ENCODE assay signal across 9 mouse cellular contexts in the genomic region with DNA sequence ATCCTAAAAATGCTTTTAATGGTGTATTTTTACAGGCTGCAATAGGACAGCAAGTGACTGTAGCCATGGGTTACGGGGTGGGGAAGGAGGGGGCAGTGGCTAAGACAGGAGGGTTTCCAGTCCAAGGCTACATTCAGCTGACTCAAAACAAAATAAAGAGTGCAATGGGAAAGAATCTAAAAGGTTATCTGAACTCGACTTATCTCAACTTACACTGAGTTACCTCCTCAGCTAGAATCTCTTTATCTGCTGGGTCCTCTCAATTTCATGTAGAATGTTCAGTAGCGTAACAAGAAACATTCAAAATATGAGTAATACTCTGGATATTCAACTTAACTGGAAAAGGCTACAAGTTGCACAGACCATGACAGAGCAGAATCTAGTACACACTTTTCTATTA. TPM values are rescaled to one million over a fixed set of nuclear protein-coding genes. Genes with fewer than 3 reads are reported as not detected.
A peak's percentile ranks its signal among the peaks of the same experiment; 100 is the strongest.
DNase-seq lines count a peak whose midpoint lies in the region; ATAC-seq and TF ChIP-seq lines count a peak whose summit lies in the region.
"Had no signal": no experiment of that assay in that cellular context is flagged by ENCODE, and none has a peak within 500 bp of the region (broad histone marks: within the 10 kb centered on the region; RNA-seq: fewer than 3 reads in every experiment).

No protein-coding gene starts in this region.

- TF ChIP-seq CTCF in heart, adult 2 months (IDR thresholded peaks at IDR 0.05) = no peak
- TF ChIP-seq CTCF in midbrain, postnatal 0 days (IDR thresholded peaks at IDR 0.05) = no peak
- TF ChIP-seq CTCF in hindbrain, postnatal 0 days (IDR thresholded peaks at IDR 0.05; ENCODE audit: low read depth) = no peak

- DNase-seq in heart, adult 2 months = no peak
- DNase-seq in heart, postnatal 14 days = no peak
- DNase-seq in midbrain, postnatal 0 days (ENCODE audit: low spot score) = no peak
- no peak for DNase-seq in midbrain, embryonic 10.5 days (ENCODE audit: low spot score)
- no peak for DNase-seq in hindbrain, postnatal 0 days (ENCODE audit: low spot score)
- DNase-seq in kidney, postnatal 4 days = no peak
- DNase-seq in embryo, embryonic 10 days (ENCODE audit: low spot score) = no peak
- DNase-seq in kidney, postnatal 14 days = no peak

- H3K4me1 ChIP-seq in heart, adult 2 months (ENCODE audit: control insufficient read depth, insufficient read depth, low read length) = peaks cover 15% of the 10 kb centered on the region
- no peaks in the 10 kb centered on the region for H3K4me1 ChIP-seq in midbrain, postnatal 0 days (ENCODE audit: insufficient read depth, low read length)
- peaks cover 33% of the 10 kb centered on the region for H3K4me1 ChIP-seq in midbrain, embryonic 10.5 days
- H3K4me1 ChIP-seq in hindbrain, postnatal 0 days (ENCODE audit: insufficient read depth, low read length) = 0 out of 2 replicates have a peak, but pooled peaks cover 6% of the 10 kb centered on the region

- TF ChIP-seq POLR2A in heart, adult 2 months (IDR thresholded peaks at IDR 0.05; ENCODE audit: insufficient read depth, low read depth, low read length) = no peak

- H3K4me2 ChIP-seq in midbrain, postnatal 0 days (ENCODE audit: low read depth, low read length, poor library complexity, severe bottlenecking) = no peak overlapping the region
- H3K4me2 ChIP-seq in hindbrain, postnatal 0 days (ENCODE audit: low read depth, low read length) = peak overlapping the region; percentile 29; the same call in 1 of the 2 replicates
- H3K4me2 ChIP-seq: midbrain, embryonic 15.5 days had no signal

- TF ChIP-seq EP300 in heart, adult 2 months (IDR thresholded peaks at IDR 0.05; ENCODE audit: insufficient read depth, low read depth, low read length) = no peak

- 0 out of 2 replicates have a peak, but pooled peaks cover 3% of the 10 kb centered on the region for H3K79me2 ChIP-seq in heart, adult 2 months (replicated peaks; ENCODE audit: control insufficient read depth, insufficient read depth, low read length)

- ATAC-seq in midbrain, postnatal 0 days (ENCODE audit: low FRiP score) = no peak
- ATAC-seq in hindbrain, postnatal 0 days = no peak
- ATAC-seq: midbrain, embryonic 15.5 days had no signal

- intact Hi-C loops in heart, adult 2 months (cut with DNase I) = no loop called here
- intact Hi-C loops in heart, postnatal 14 days (cut with DNase I) = no loop called here

- peaks cover 32% of the 10 kb centered on the region for H3K36me3 ChIP-seq in heart, adult 2 months (ENCODE audit: control insufficient read depth, insufficient read depth, low read length)
- 0 out of 2 replicates have a peak, but pooled peaks cover 2% of the 10 kb centered on the region for H3K36me3 ChIP-seq in midbrain, postnatal 0 days (ENCODE audit: insufficient read depth, low read length)
- peaks cover 20% of the 10 kb centered on the region for H3K36me3 ChIP-seq in midbrain, embryonic 10.5 days
- no peaks in the 10 kb centered on the region for H3K36me3 ChIP-seq in hindbrain, postnatal 0 days (ENCODE audit: insufficient read depth, low read length)
- H3K36me3 ChIP-seq: midbrain, embryonic 15.5 days had no signal

- no peak overlapping the region for H3K9ac ChIP-seq in heart, adult 2 months (ENCODE audit: low read depth, low read length)
- H3K9ac ChIP-seq in midbrain, postnatal 0 days (replicated peaks; ENCODE audit: low read length, poor library complexity, severe bottlenecking) = no peak overlapping the region
- H3K9ac ChIP-seq in hindbrain, postnatal 0 days (replicated peaks; ENCODE audit: low read length) = no peak overlapping the region
- H3K9ac ChIP-seq: midbrain, embryonic 15.5 days had no signal

- peak overlapping the region; percentile 2; the same call in 1 of the 2 replicates for H3K27ac ChIP-seq in heart, adult 2 months
- H3K27ac ChIP-seq in midbrain, postnatal 0 days (ENCODE audit: low read depth, low read length) = peak overlapping the region; percentile 21; the same call in 1 of the 2 replicates
- H3K27ac ChIP-seq in midbrain, embryonic 10.5 days (replicated peaks) = no peak overlapping the region
- H3K27ac ChIP-seq in hindbrain, postnatal 0 days = peak overlapping the region; percentile 59

- no peak overlapping the region for H3K4me3 ChIP-seq in heart, adult 2 months
- H3K4me3 ChIP-seq in midbrain, postnatal 0 days (ENCODE audit: low read depth, low read length) = no peak overlapping the region
- no peak overlapping the region for H3K4me3 ChIP-seq in midbrain, embryonic 10.5 days
- H3K4me3 ChIP-seq in hindbrain, postnatal 0 days (ENCODE audit: low read length) = no peak overlapping the region
- H3K4me3 ChIP-seq: midbrain, embryonic 15.5 days had no signal

- H3K9me3 ChIP-seq in midbrain, postnatal 0 days (ENCODE audit: low read length) = no peaks in the 10 kb centered on the region
- H3K9me3 ChIP-seq in midbrain, embryonic 10.5 days (replicated peaks) = no peaks in the 10 kb centered on the region
- H3K9me3 ChIP-seq in hindbrain, postnatal 0 days (ENCODE audit: low read length) = no peaks in the 10 kb centered on the region
- H3K9me3 ChIP-seq: midbrain, embryonic 15.5 days had no signal

- WGBS in heart, adult 2 months = 66% methylated on average over 3 of the region's 3 CpGs
- 69% methylated on average over 3 of the region's 3 CpGs for WGBS in midbrain, postnatal 0 days
- WGBS in midbrain, embryonic 10.5 days = 85% methylated on average over 3 of the region's 3 CpGs
- 61% methylated on average over 3 of the region's 3 CpGs for WGBS in hindbrain, postnatal 0 days

- no peaks in the 10 kb centered on the region for H3K27me3 ChIP-seq in heart, adult 2 months (ENCODE audit: control insufficient read depth, insufficient read depth, low read length)
- H3K27me3 ChIP-seq in midbrain, postnatal 0 days (ENCODE audit: insufficient read depth, low read length) = no peaks in the 10 kb centered on the region
- peaks cover 11% of the 10 kb centered on the region for H3K27me3 ChIP-seq in midbrain, embryonic 10.5 days (ENCODE audit: low read depth, poor library complexity, severe bottlenecking)
- H3K27me3 ChIP-seq in hindbrain, postnatal 0 days (ENCODE audit: insufficient read depth, low read length) = no peaks in the 10 kb centered on the region
- H3K27me3 ChIP-seq: midbrain, embryonic 15.5 days had no signal

RNA-seq across cellular contexts. Expression of gene Oat, which starts 3.5 kb away (rescaled TPM):
- total RNA-seq in heart, adult 2 months (2021) = 100 to 1,000 TPM; 161 to 197 TPM
- 170 and 253 TPM in 2 replicates for polyA plus RNA-seq in heart, adult 2 months (2012; rRNA removed)
- 100 to 1,000 TPM; 120 to 122 TPM for total RNA-seq in heart, postnatal 14 days (2021)
- total RNA-seq in midbrain, postnatal 0 days (2014; rRNA removed) = 97.4 and 103 TPM in 2 replicates
- polyA plus RNA-seq in midbrain, postnatal 0 days (2015; fragmentation: Nextera tagmentation; extraction: Ambion mirVana) = 103 and 106 TPM in 2 replicates
- polyA plus RNA-seq in midbrain, embryonic 10.5 days (2016; fragmentation: Nextera tagmentation; extraction: Ambion mirVana) = 144 and 145 TPM in 2 replicates
- total RNA-seq in hindbrain, postnatal 0 days (2014; rRNA removed) = 99.1 and 101 TPM in 2 replicates
- 123 and 129 TPM in 2 replicates for polyA plus RNA-seq in hindbrain, postnatal 0 days (2015; fragmentation: Nextera tagmentation; extraction: Ambion mirVana)

RNA-seq across cellular contexts. Expression of gene Nkx1-2, which starts 26.7 kb away (rescaled TPM):
- total RNA-seq in heart, adult 2 months (2021) = not detected
- polyA plus RNA-seq in heart, adult 2 months (2012; rRNA removed) = not detected in 2 replicates
- not detected for total RNA-seq in heart, postnatal 14 days (2021)
- 0.60 and 0.80 TPM in 2 replicates for total RNA-seq in midbrain, postnatal 0 days (2014; rRNA removed)
- 0.10 and 0.37 TPM in 2 replicates for polyA plus RNA-seq in midbrain, postnatal 0 days (2015; fragmentation: Nextera tagmentation; extraction: Ambion mirVana)
- polyA plus RNA-seq in midbrain, embryonic 10.5 days (2016; fragmentation: Nextera tagmentation; extraction: Ambion mirVana) = 0.80 and 1.6 TPM in 2 replicates
- 0.90 TPM in 1 of 2 replicates, not detected in the other for total RNA-seq in hindbrain, postnatal 0 days (2014; rRNA removed)
- 0.08 and 0.13 TPM in 2 replicates for polyA plus RNA-seq in hindbrain, postnatal 0 days (2015; fragmentation: Nextera tagmentation; extraction: Ambion mirVana)

RNA-seq across cellular contexts. Expression of gene Lhpp, which starts 37.7 kb away (rescaled TPM):
- 10 to 100 TPM; 13.8 to 13.9 TPM for total RNA-seq in heart, adult 2 months (2021)
- polyA plus RNA-seq in heart, adult 2 months (2012; rRNA removed) = 22.0 and 26.6 TPM in 2 replicates
- total RNA-seq in heart, postnatal 14 days (2021) = 10 to 100 TPM; 12.9 to 13.6 TPM
- 36.2 and 49.8 TPM in 2 replicates for total RNA-seq in midbrain, postnatal 0 days (2014; rRNA removed)
- 59.2 and 65.1 TPM in 2 replicates for polyA plus RNA-seq in midbrain, postnatal 0 days (2015; fragmentation: Nextera tagmentation; extraction: Ambion mirVana)
- polyA plus RNA-seq in midbrain, embryonic 10.5 days (2016; fragmentation: Nextera tagmentation; extraction: Ambion mirVana) = 20.5 and 20.7 TPM in 2 replicates
- 42.5 and 55.6 TPM in 2 replicates for total RNA-seq in hindbrain, postnatal 0 days (2014; rRNA removed)
- 53.3 and 56.7 TPM in 2 replicates for polyA plus RNA-seq in hindbrain, postnatal 0 days (2015; fragmentation: Nextera tagmentation; extraction: Ambion mirVana)
